Mouse (Mus musculus) hindbrain, embryonic 13.5 days (tissue): ENCODE results near the gene Osm. TPM values are rescaled to one million over a fixed set of nuclear protein-coding genes. Genes with fewer than 3 reads are reported as not detected.

Experiments
- polyA plus RNA-seq: library from polyadenylated mRNA; unstranded; fragments of >200 nt; fragmentation: Nextera tagmentation; extraction: Ambion mirVana; gene quantifications from 2 replicates; pipeline ENCODE4 v1.2.1, GENCODE M21; 2015

The Osm gene
- polyA plus RNA-seq, 1 experiment from 2014 or later, result 0.14 TPM

Other genes with a start within 250 kb of the Osm start
- gene Sec14l4, start 205.0 kb upstream of the Osm start, polyA plus RNA-seq, result not detected in 2 replicates
- 0.08 and 0.35 TPM in 2 replicates for gene Sec14l3, start 171.6 kb upstream of the Osm start, polyA plus RNA-seq
- gene Mtfp1, start 141.0 kb upstream of the Osm start, polyA plus RNA-seq, result 5.7 and 6.2 TPM in 2 replicates
- 2.3 and 3.4 TPM in 2 replicates for gene Sec14l2, start 113.0 kb upstream of the Osm start, polyA plus RNA-seq
- gene Rnf215, start 101.2 kb upstream of the Osm start, polyA plus RNA-seq, result 42.9 and 44.0 TPM in 2 replicates
- gene Ccdc157, start 76.1 kb upstream of the Osm start, polyA plus RNA-seq, result 7.2 and 8.1 TPM in 2 replicates
- 54.3 and 55.1 TPM in 2 replicates for gene Sf3a1, start 76.1 kb upstream of the Osm start, polyA plus RNA-seq
- gene Tbc1d10a, start 49.6 kb upstream of the Osm start, polyA plus RNA-seq, result 26.1 and 28.0 TPM in 2 replicates
- gene Castor1, start 18.2 kb upstream of the Osm start, polyA plus RNA-seq, result 2.2 and 2.3 TPM in 2 replicates
- 0.08 TPM in 1 of 2 replicates, not detected in the other for gene Lif, start 21.1 kb downstream of the Osm start, polyA plus RNA-seq
- gene Hormad2, start 204.7 kb downstream of the Osm start, polyA plus RNA-seq, result not detected in 2 replicates